Mouse (Mus musculus): ENCODE data around the gene Ep400.
"Not testable (repeated sequence)": the region's sequence is repeated elsewhere in the genome, so short reads cannot be mapped to it uniquely, and the experiment has no call there.

Ep400 gene

GRCm38 (mm10) chr5:110779276-110779997 is 8.9 kb upstream of the Ep400 start:
- peak; percentile 52 for DNase-seq

- peak; percentile 37 for DNase-seq
These were observed 7.7 kb upstream of the Ep400 start for GRCm38 (mm10) chr5:110778263-110778662.

GRCm38 (mm10) chr5:110776141-110776540 is 5.6 kb upstream of the Ep400 start:
- no peak for DNase-seq

GRCm38 (mm10) chr5:110774511-110774910 is 4.0 kb upstream of the Ep400 start:
- peak; percentile 46 for DNase-seq

GRCm38 (mm10) chr5:110772945-110773344 is 2.4 kb upstream of the Ep400 start:
- peak; percentile 42 for DNase-seq

GRCm38 (mm10) chr5:110770031-110770445 is 479 bp downstream of the Ep400 start:
- peak; percentile 81 for DNase-seq

- peak; percentile 40 for DNase-seq
These were observed 1.2 kb downstream of the Ep400 start for GRCm38 (mm10) chr5:110769272-110769671.

GRCm38 (mm10) chr5:110763890-110764289 is 6.6 kb downstream of the Ep400 start:
- no peak for DNase-seq

- DNase-seq, result no peak
These were observed 25.5 kb downstream of the Ep400 start for GRCm38 (mm10) chr5:110745021-110745420.

- no peak for DNase-seq
These were observed 30.8 kb downstream of the Ep400 start for GRCm38 (mm10) chr5:110739496-110740275.

GRCm38 (mm10) chr5:110735606-110736005 is 34.9 kb downstream of the Ep400 start:
- no peak for DNase-seq

- DNase-seq, result peak; percentile 5
These were observed 37.2 kb downstream of the Ep400 start for GRCm38 (mm10) chr5:110733231-110733823.

GRCm38 (mm10) chr5:110731227-110731626 is 39.3 kb downstream of the Ep400 start:
- DNase-seq, result no peak

GRCm38 (mm10) chr5:110727850-110728249 is 42.7 kb downstream of the Ep400 start:
- DNase-seq, result no peak

GRCm38 (mm10) chr5:110723543-110723942 is 47.0 kb downstream of the Ep400 start:
- DNase-seq, result no peak

- DNase-seq, result not testable (repeated sequence)
These were observed 49.1 kb downstream of the Ep400 start for GRCm38 (mm10) chr5:110721463-110721862.

- DNase-seq, result no peak
These were observed 59.1 kb downstream of the Ep400 start for GRCm38 (mm10) chr5:110711455-110711854.

- DNase-seq, result no peak
These were observed 61.3 kb downstream of the Ep400 start for GRCm38 (mm10) chr5:110709256-110709655.

- no peak for DNase-seq
These were observed 66.5 kb downstream of the Ep400 start for GRCm38 (mm10) chr5:110704004-110704403.

- DNase-seq, result no peak
These were observed 71.9 kb downstream of the Ep400 start for GRCm38 (mm10) chr5:110698617-110699016.

GRCm38 (mm10) chr5:110682041-110682440 is 88.5 kb downstream of the Ep400 start:
- no peak for DNase-seq

- no peak for DNase-seq
These were observed 104.9 kb downstream of the Ep400 start for GRCm38 (mm10) chr5:110665486-110666121.

GRCm38 (mm10) chr5:110664750-110665269 is 105.7 kb downstream of the Ep400 start:
- no peak for DNase-seq

Measured in cerebellum, adult 9-11 months (tissue).